Mouse (Mus musculus) ES-E14 (cell line): ENCODE data around the gene Ramp3. TPM values are rescaled to one million over a fixed set of nuclear protein-coding genes. Genes with fewer than 3 reads are reported as not detected.

Source experiments
- DNase-seq: peaks from one replicate; pipeline ENCODE4 v3.0.0-alpha.2; 2013; ENCODE audit warnings: low read depth, low spot score
- H3K27ac ChIP-seq: 2 replicates; pipeline ENCODE4 v1.5.1; 2012; ENCODE audit warnings: low read depth, mild to moderate bottlenecking, low read length, moderate library complexity, mixed read lengths; ENCODE audit not compliant: poor library complexity, insufficient read depth, severe bottlenecking
- H3K36me3 ChIP-seq: 2 replicates; pipeline ENCODE4 v1.6.1; 2012; ENCODE audit warnings: mild to moderate bottlenecking, low read length, moderate library complexity, mixed read lengths; ENCODE audit not compliant: control insufficient read depth, poor library complexity, insufficient read depth, severe bottlenecking
- H3K4me1 ChIP-seq, 2 experiments: fragments of 150-350 bp in 1 of 2; sonication (generic) in 1 of 2; 2 replicates each; pipeline ENCODE4 v1.6.1; 2012; ENCODE audit warnings: low read length in 2 of 2, mild to moderate bottlenecking in 1 of 2, mixed read lengths in 1 of 2; ENCODE audit not compliant: control insufficient read depth in 2 of 2, insufficient read depth in 2 of 2, poor library complexity in 1 of 2
- H3K4me3 ChIP-seq, 2 experiments: fragments of 150-350 bp in 1 of 2; sonication (generic) in 1 of 2; 2 replicates each; pipeline ENCODE4 v1.5.1; 2012; ENCODE audit warnings: low read length in 2 of 2, low read depth in 1 of 2, mild to moderate bottlenecking in 1 of 2, mixed read lengths in 1 of 2; ENCODE audit not compliant: insufficient read depth in 1 of 2, poor library complexity in 1 of 2, severe bottlenecking in 1 of 2
- H3K9ac ChIP-seq: 2 replicates; pipeline ENCODE4 v1.6.1; 2012; ENCODE audit warnings: low read depth, mild to moderate bottlenecking, low read length, mixed read lengths; ENCODE audit not compliant: poor library complexity, insufficient read depth, severe bottlenecking
- H3K9me3 ChIP-seq: fragments of 150-350 bp; sonication (generic); 2 replicates; pipeline ENCODE4 v1.6.1; 2012; ENCODE audit warnings: low read depth, mild to moderate bottlenecking, low read length; ENCODE audit not compliant: control insufficient read depth, insufficient read depth
- HCFC1 ChIP-seq: IDR thresholded peaks from 2 replicates; pipeline ENCODE4 v1.6.1; 2012; ENCODE audit warnings: low read length, inconsistent platforms, borderline replicate concordance; ENCODE audit not compliant: insufficient read depth
- ZC3H11A ChIP-seq: IDR thresholded peaks from 2 replicates; pipeline ENCODE4 v1.6.1; 2012; ENCODE audit warnings: low read depth, mild to moderate bottlenecking, inconsistent platforms, low read length, borderline replicate concordance
- ZNF384 ChIP-seq: IDR thresholded peaks from 2 replicates; pipeline ENCODE4 v1.6.1; 2012; ENCODE audit warnings: low read depth, low read length, inconsistent platforms
- in situ Hi-C, 2 experiments: fragments of 600-800 bp; cut with MboI; formaldehyde crosslinking; loops; one replicate each; pipeline ENCODE4 v1.15.1; 2025; ENCODE audit warnings: low sequenced_read_pairs in 2 of 2, inconsistent platforms in 1 of 2; ENCODE audit not compliant: unreplicated experiment in 2 of 2
- total RNA-seq: library from RNA; depleted of rRNA; stranded (reverse); fragments of 300-350 nt; gene quantifications from 2 replicates; pipeline ENCODE4 v1.2.3, GENCODE M21; 2012; rRNA removed

The Ramp3 gene
- total RNA-seq, 1 experiment, result 24.1 TPM

DNA sequence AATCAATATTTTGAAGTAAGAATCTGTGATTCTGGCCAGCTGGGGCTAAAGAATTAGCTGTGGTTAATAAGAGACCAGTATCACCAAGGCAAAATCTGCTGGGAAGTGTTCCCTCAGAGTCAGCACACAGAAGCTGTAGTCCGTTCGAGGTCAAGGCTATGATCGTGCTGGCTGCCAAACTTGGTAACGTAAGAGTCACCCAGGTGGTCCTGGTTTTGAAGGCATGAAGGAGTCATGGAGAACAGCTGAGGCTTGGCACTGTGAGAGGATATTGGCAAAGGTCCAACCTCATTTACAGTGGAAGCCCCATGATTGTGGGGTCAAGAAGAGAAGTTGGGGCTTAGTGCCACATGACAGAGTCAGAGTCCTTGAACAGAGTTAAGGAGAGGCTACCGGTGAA lies 68.6 kb downstream of the Ramp3 start:
- H3K4me3 ChIP-seq, result no peak overlapping the region
- no peak for DNase-seq
- in situ Hi-C loops, result no loop called here
- no peak overlapping the region for H3K27ac ChIP-seq
- no peak overlapping the region for H3K9ac ChIP-seq
- no peaks in the 10 kb centered on the region for H3K9me3 ChIP-seq
- H3K36me3 ChIP-seq, result no peaks in the 10 kb centered on the region
- no peaks in the 10 kb centered on the region for H3K4me1 ChIP-seq
- TF ChIP-seq ZC3H11A, result no peak
- TF ChIP-seq ZNF384, result no peak
- no peak for TF ChIP-seq HCFC1

Other genes starting within 250 kb of the Ramp3 start
- gene Ppia, start 243.1 kb upstream of the Ramp3 start, total RNA-seq, result 4,715 and 6,168 TPM in 2 replicates
- gene H2afv, start 214.1 kb upstream of the Ramp3 start, total RNA-seq, result 192 and 294 TPM in 2 replicates
- 39.7 and 49.8 TPM in 2 replicates for gene Purb, start 182.6 kb upstream of the Ramp3 start, total RNA-seq
- gene Myo1g, start 137.6 kb upstream of the Ramp3 start, total RNA-seq, result 11.6 TPM in 2 replicates
- gene Ccm2, start 111.6 kb upstream of the Ramp3 start, total RNA-seq, result 27.8 and 36.7 TPM in 2 replicates
- 0.85 and 1.4 TPM in 2 replicates for gene Nacad, start 52.5 kb upstream of the Ramp3 start, total RNA-seq
- 178 and 226 TPM in 2 replicates for gene Tbrg4, start 32.5 kb upstream of the Ramp3 start, total RNA-seq
- gene Wap, start 19.9 kb upstream of the Ramp3 start, total RNA-seq, result not detected in 2 replicates
- not detected in 2 replicates for gene Gm11983, start 179.1 kb downstream of the Ramp3 start, total RNA-seq